Mouse (Mus musculus) spleen, adult 2 months (tissue): Measurements from ENCODE around the gene Pde7b. TPM values are rescaled to one million over a fixed set of nuclear protein-coding genes. Genes with fewer than 3 reads are reported as not detected.

Experiments used
- DNase-seq, 2 experiments: peaks; one replicate each; pipeline versions ENCODE4 v3.0.0 to v3.0.0-alpha.2; 2012 to 2021; ENCODE audit warnings: low spot score in 2 of 2, low read depth in 1 of 2
- H3K27ac ChIP-seq: fragments of 200-500 bp; 2 replicates; pipeline ENCODE4 v1.5.1; 2012; ENCODE audit warnings: low read length, inconsistent platforms; ENCODE audit not compliant: insufficient read depth
- H3K27me3 ChIP-seq: fragments of 200-500 bp; 2 replicates; pipeline ENCODE4 v1.6.1; 2012; ENCODE audit warnings: mild to moderate bottlenecking, moderate library complexity, low read length, inconsistent platforms; ENCODE audit not compliant: control insufficient read depth, insufficient read depth
- H3K36me3 ChIP-seq: fragments of 200-500 bp; 2 replicates; pipeline ENCODE4 v1.6.1; 2012; ENCODE audit warnings: mild to moderate bottlenecking, low read length, inconsistent platforms; ENCODE audit not compliant: control insufficient read depth, insufficient read depth
- H3K4me1 ChIP-seq: fragments of 200-500 bp; 2 replicates; pipeline ENCODE4 v1.6.1; 2011; ENCODE audit warnings: inconsistent platforms; ENCODE audit not compliant: control insufficient read depth, insufficient read depth, insufficient read length
- H3K4me3 ChIP-seq: fragments of 200-500 bp; 2 replicates; pipeline ENCODE4 v1.5.1; 2011; ENCODE audit warnings: mild to moderate bottlenecking, inconsistent platforms; ENCODE audit not compliant: insufficient read depth, insufficient read length; ENCODE audit errors: extremely low read depth
- CTCF ChIP-seq: fragments of 200-500 bp; IDR thresholded peaks from 2 replicates; pipeline ENCODE4 v1.5.1; 2011; ENCODE audit warnings: mild to moderate bottlenecking, inconsistent platforms; ENCODE audit not compliant: insufficient read depth, insufficient read length, insufficient replicate concordance; ENCODE audit errors: extremely low read depth
- POLR2A ChIP-seq: fragments of 200-500 bp; IDR thresholded peaks from 2 replicates; pipeline ENCODE4 v1.6.1; 2011; ENCODE audit warnings: low read depth, low read length, inconsistent platforms
- WGBS: fragments of 180-500 bp; shearing (Covaris S2); methylation state at CpG from one replicate; pipeline ENCODE4 v1.1.7; 2018; 5-methylcytosine and 5-hydroxymethylcytosine counted together
- polyA plus RNA-seq: library from polyadenylated mRNA; depleted of rRNA; stranded (reverse); fragments of >200 nt; gene quantifications from 2 replicates; pipeline ENCODE4 v1.2.3, GENCODE M21; 2012

Pde7b gene
- polyA plus RNA-seq, 1 experiment, result 0.69 TPM

DNA sequence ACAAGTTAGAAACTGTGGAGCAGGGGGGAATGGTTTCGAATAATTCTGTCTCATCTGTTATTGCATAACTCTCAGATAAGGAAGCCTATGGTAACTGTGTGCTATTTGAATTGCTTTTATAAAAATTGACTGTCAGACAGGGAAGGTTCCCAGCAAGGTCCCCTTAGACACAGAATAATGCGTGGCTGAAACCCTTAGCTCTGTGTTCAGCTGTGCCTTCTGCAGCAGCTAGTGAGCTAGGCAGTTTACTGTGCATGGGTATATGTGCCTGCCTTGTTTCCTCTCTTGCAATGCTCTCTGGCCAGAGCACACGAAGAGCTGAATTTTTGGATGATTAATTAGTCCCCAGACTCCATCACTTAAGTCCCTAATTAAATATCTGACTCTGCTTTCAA, 1.4 kb downstream of the Pde7b start:
- TF ChIP-seq POLR2A (no peak), CTCF (no peak)
- DNase-seq, result no peak
- H3K36me3 ChIP-seq, result no peaks in the 10 kb centered on the region
- no peak overlapping the region for H3K4me3 ChIP-seq
- 0 out of 2 replicates have a peak, but pooled peaks cover 2% of the 10 kb centered on the region for H3K4me1 ChIP-seq
- no peaks in the 10 kb centered on the region for H3K27me3 ChIP-seq
- H3K27ac ChIP-seq, result no peak overlapping the region
- 33% methylated on average over 3 of the region's 3 CpGs for WGBS

DNA sequence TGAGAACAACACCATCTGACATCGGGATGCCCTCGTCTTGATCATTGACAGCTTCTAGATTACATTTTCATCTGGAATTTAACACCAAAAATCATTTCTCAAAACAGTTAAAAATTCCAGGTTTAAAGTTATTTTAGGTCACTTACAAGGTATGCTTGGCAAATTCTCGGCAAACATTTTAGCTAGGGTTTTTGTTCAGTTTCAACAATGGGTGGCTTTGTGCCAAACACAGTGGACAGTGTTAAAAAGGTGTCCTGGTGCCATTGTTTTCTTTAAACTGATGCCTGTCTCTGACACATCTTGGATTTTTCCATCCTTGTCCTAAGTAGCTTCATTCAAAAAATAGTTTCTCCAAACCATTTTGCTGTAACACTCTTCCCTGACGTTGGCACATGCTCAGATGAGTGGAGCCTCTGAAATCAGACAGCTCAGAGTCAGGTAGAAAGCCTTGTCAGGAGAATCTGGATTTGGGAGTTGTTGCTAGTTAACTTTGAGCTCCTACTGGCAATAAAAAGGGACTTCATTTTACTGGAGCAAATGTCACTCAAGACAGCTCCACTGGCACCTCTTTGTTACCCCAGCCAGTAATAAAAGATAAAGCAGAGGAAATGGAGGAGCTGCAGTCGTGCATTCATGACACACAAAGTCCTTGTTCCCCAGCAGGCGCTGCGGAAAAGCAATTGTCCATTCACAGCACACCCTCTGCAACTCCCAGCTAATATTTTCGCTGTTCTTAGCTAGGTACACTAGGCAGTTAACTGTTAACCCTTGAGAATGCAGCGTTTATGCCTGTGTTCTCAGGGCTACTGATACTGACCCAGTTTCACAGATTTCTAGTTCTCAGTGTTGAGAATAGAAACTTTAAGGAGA, 2.0 kb downstream of the Pde7b start:
- Histone ChIP-seq H3K4me3 (no peak overlapping the region), H3K27me3 (no peaks in the 10 kb centered on the region), H3K36me3 (no peaks in the 10 kb centered on the region), H3K4me1 (0 out of 2 replicates have a peak, but pooled peaks cover 2% of the 10 kb centered on the region), H3K27ac (no peak overlapping the region)
- DNase-seq, result no peak
- TF ChIP-seq POLR2A (no peak), CTCF (no peak)
- 63% methylated on average over 9 of the region's 9 CpGs for WGBS

DNA sequence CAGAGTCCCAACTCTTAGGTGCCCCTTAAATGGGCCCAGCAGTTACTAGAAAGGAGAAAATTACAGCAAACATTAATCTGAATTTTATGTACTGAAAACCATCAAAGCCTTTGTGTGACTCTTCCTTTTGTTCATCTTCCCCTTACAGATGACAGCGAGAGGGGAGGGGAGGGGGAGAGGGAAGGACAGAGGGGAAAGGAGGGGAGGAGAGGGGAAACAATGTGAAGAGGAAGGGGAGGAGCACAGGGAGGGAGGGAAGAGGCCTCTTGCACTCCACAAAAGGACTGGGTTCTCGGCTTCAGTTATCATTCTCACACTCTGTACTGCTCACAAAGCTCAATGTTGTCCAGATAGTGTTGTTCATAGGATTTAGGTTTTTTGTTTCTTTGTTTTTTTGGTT, 5.7 kb downstream of the Pde7b start:
- Histone ChIP-seq H3K4me1 (0 out of 2 replicates have a peak, but pooled peaks cover 2% of the 10 kb centered on the region), H3K36me3 (no peaks in the 10 kb centered on the region), H3K27ac (no peak overlapping the region), H3K4me3 (no peak overlapping the region), H3K27me3 (no peaks in the 10 kb centered on the region)
- TF ChIP-seq CTCF (no peak), POLR2A (no peak)
- 39% methylated on average over 2 of the region's 2 CpGs for WGBS
- DNase-seq, result no peak

DNA sequence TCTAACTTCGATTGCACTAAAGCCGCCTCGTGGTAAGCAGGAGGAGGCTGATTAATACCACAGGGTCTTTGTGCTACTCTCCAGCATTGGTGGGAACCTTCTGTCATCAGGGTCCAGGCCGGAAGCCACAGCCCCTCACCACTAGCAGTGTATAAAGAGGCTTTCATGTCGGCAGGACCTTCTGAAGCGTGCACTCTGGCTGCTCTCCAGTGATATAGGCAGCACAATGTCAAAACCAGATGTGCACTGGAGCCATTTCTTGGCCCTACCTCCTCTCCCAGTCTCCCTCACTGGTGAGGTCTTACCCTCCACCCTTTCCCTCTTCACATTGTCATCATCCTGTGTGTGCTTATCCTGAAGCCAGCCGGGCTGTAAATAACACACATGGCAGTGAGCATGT, 24.2 kb downstream of the Pde7b start:
- Histone ChIP-seq H3K4me1 (no peaks in the 10 kb centered on the region), H3K36me3 (no peaks in the 10 kb centered on the region), H3K27ac (no peak overlapping the region), H3K27me3 (no peaks in the 10 kb centered on the region), H3K4me3 (no peak overlapping the region)
- WGBS, result 81% methylated on average over 7 of the region's 7 CpGs
- DNase-seq, result no peak
- no peak for TF ChIP-seq POLR2A
- no peak for TF ChIP-seq CTCF

DNA sequence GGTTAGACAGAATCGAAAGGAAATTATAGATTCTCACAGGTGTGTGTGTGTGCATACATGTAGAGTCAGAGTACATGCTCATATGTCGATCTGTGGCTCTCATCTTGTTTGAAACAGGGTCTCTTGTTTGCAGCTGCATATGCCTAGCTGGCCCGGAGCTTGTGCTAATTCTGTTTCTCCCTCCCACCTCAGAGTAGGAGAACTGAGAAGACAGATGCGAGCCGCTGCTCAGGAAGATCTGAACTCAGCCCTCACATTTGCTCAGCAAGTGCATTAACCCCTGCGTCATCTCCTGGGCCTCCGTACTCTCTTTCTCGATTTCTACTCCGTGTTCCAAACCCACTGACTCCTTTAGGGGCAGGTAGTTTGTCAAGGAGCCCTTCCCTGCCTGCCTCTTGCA, 25.0 kb downstream of the Pde7b start:
- no peak for DNase-seq
- WGBS, result 87% methylated on average over 9 of the region's 9 CpGs
- Histone ChIP-seq H3K27me3 (no peaks in the 10 kb centered on the region), H3K27ac (no peak overlapping the region), H3K36me3 (no peaks in the 10 kb centered on the region), H3K4me1 (no peaks in the 10 kb centered on the region), H3K4me3 (no peak overlapping the region)
- TF ChIP-seq CTCF (no peak), POLR2A (no peak)

DNA sequence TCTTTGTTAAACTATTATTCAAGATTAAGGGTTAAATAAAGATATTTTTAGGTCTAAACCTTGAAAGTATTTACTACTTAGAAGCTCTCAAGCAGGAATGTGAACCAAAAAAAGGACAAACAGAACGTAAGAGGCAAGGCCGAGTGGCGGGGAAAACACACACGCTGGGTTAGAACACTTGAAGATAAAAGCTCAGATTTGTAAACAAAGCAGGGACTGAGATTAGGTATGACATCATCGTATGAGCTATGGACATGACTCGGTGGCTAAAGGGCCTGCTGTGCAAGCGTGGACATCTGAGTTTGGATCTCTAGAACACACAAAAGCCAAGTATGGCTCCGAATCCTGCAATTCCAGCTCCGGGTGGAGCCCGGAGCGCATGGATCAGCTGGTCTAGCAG, 29.2 kb downstream of the Pde7b start:
- 92% methylated on average over 11 of the region's 11 CpGs for WGBS
- Histone ChIP-seq H3K4me3 (no peak overlapping the region), H3K27ac (no peak overlapping the region), H3K36me3 (no peaks in the 10 kb centered on the region), H3K27me3 (no peaks in the 10 kb centered on the region), H3K4me1 (no peaks in the 10 kb centered on the region)
- TF ChIP-seq POLR2A, result no peak
- no peak for TF ChIP-seq CTCF
- no peak for DNase-seq

DNA sequence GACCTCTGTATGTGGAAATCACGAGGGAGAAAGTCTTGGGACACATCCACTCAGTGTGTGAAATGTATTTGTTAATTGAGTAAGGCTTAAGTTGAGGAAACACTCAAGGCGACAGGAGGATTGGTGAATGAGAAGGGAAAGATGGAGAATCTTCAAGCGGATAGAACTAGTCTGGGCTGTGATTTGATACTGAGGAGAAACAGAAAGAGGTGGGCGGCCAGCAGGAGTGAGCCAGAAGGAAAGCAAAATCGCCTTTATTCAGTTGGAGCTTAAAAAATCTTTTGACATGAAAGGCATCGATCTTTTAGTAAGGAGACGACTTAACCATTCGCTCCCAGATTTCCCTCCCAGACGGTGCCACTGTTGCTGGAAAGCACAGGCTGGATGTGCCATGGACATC, 34.9 kb downstream of the Pde7b start:
- TF ChIP-seq POLR2A (no peak), CTCF (no peak)
- Histone ChIP-seq H3K27me3 (no peaks in the 10 kb centered on the region), H3K4me3 (no peak overlapping the region), H3K27ac (no peak overlapping the region), H3K4me1 (no peaks in the 10 kb centered on the region), H3K36me3 (no peaks in the 10 kb centered on the region)
- 95% methylated on average over 9 of the region's 9 CpGs for WGBS
- no peak for DNase-seq
